Mouse (Mus musculus) monocyte, adult 5-6 weeks (primary cell): ENCODE measurements at regions not wholly inside any gene's neighbourhood (a gene's known extent, or its start where the extent isn't known, plus 50 kb on each side); places are given as distances from the start of the nearest gene placed in this dataset.

Experiments
- ATAC-seq: fragments of 153-309, 156-312 bp; replicated peaks from 2 replicates; pipeline ENCODE4 v1.8.0; 2017; ENCODE audit warnings: mild to moderate bottlenecking; ENCODE audit not compliant: low TSS enrichment, insufficient number of reproducible peaks, severe bottlenecking, poor library complexity, low FRiP score

DNA sequence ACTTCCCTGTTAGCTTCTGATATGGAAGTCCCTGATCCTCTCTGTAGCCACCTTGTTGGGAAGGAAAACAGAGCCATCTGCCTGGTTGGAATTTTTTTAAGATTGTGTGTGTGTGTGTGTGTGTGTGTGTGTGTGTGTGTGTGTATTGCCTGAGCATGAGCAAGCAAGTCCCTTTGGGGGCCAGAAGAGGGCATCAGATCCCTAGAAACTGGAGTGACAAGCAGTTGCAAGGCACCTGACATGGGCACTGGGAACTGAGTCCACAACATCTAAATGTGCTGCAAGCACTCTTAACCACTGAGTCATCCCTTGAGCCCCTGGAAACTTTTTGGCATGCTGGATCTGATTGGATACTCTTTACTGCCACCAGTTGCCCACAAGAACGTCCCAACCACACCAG lies 201.4 kb downstream of the Xxylt1 start:
- ATAC-seq = no peak

DNA sequence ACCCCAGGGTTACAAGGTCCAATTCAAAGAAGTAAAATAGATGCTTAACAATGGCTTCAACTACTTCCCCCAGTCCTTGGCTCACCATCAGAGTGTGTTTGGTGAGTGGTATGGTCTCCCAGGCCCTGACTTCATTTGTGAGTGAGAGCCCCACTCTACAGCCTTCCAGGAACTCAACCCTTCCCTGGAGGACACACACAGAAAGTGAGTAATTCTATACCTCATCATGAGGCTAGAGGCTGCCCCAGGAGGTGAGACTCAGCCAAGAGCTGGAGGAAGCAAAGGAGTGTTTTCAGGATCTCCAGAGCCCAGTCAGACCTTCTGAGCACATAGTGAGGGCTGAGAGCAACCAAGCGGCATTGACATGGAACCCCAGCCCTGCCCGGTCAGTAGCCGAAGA lies 200.6 kb downstream of the Xxylt1 start:
- ATAC-seq = no peak

DNA sequence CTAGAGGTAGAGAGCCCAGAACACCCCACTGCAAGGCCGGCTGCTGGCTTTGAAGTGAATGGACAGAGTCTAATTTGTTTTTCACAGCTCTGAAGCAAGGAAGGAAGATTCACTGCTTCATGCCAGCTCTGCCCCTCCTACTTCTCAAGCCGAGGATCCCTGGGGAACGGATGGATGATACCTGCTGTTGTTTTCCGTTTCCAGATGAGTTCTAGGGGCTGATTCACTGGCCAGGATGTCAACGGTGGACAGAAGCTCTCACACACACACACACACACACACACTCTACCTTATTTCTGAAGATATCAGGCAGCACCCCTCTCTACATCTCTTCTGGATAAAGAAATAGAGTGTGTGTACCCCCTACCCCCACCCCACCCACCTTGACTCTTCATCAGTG lies 200.0 kb downstream of the Xxylt1 start:
- ATAC-seq = no peak

DNA sequence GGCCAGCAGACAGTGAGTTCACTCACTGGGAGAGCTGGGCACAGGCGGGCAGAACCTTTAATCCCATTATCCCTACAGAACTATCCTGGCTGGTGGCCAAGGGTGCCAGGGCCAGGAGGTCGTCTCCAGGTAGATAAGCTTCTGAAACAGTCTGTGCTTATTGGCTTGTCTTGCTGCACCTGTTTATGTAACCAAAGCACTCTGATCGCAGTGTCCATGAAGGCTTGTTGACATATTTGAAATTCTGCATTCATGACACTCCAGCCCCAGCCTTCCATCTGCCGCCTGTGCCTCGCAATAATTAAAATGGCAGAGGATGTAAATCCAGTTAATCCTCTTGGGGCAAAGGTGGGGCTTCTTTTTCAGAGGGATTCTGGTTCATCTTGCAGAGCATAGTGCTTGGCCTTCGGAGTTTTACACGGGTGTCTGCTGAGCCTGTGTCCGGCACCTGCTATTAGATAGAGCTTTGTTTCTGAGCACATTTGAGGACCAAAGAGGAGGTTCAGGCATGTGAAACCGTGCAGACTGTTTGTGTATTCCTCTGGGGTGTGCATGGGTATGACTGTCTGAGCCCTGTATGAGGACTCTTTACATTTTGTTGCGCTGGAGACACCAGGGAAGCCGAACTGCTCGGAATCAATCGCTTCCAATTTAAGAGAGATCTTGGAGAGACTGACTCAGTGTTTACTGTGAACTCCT lies 197.6 kb downstream of the Xxylt1 start:
- ATAC-seq = no peak

DNA sequence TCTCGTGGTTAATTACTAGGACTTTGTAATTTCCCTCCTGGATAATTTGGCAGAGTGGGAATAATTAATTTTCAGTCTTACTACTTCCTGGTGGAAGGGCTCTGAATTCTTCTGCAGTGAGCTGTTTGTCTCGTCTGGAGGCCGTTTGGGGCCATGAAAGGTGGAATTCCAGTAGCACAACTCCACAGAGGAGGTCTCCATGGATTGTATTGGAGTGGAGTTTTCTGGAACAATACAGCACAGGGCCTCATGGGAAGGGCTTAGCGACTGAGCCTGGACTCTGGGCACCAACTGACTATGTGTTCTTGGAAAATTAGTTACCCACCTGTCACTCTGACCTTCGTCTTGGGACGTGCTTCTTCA lies 197.1 kb downstream of the Xxylt1 start:
- ATAC-seq = no peak

DNA sequence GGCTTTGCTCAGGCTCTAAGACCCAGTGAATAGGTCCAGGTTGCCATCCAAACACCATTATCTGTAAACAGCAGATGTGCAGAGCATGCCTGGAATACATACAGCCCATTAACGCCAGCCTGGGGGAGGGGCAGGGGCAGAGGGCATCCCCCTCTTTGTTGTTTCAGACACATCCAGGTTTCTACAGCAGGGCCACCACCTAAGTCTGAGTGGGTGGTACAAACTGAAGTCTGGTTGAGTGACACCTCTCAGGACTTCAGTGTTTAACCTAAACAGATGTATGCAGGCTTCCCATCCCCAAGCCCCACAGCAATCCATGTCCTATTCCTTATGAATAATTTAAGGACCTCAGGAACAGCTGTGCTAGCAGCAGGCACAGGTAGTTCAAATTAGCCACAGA lies 194.2 kb downstream of the Xxylt1 start:
- ATAC-seq = no peak

DNA sequence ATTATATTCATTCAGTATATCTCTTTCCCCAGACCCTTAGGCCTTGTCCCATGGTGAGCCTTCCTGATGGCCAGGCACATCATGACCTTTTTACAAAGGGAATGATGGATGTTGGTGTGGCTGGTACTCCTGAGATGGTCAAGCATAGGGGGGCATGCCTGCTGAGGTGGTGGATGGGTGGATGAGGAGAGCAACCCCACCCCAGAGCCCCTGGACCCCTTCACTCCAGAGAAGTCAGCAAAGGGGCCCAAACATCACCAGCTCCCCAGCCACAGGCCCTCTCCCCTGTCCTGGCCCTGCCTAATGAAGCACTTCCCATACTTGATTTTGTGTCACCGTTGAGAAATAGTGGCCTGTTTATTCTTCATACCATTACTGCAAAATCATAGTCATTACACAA lies 193.7 kb downstream of the Xxylt1 start:
- no peak for ATAC-seq

DNA sequence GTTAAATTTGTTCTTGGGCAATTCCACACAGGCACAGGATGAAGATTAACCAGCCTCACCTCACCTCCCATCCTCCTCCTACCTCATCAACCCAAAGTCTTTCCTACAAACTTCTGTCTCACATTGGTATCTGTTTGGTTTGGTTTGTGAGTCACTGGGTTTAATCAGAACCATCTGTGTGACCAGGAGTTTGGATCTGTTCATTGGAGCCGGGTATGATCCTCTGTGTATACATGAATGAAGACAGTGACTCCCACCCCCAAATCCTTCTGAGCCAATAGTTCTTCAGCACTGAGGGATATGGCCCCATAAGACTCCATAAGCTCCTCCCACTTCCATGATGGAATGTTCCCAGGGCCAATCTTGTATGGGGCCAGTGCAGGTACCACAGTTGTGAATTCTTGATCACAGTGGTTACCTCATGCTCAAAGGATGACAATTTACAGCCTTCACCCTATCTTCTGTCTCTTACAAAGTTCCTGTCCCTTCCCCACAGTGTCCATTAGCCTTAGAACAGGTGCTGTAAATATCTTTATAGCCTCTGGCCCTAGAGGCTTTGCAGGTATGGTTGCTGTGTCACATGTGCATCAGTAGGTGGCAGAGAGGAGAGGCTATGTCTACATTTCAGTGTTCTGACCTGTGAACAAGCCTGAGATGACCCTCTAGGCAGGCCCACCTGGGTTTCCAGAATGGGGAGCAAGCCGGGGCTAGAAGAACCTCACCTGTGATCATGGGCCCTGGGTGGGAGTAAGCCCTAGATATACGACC lies 192.5 kb downstream of the Xxylt1 start:
- ATAC-seq = no peak

DNA sequence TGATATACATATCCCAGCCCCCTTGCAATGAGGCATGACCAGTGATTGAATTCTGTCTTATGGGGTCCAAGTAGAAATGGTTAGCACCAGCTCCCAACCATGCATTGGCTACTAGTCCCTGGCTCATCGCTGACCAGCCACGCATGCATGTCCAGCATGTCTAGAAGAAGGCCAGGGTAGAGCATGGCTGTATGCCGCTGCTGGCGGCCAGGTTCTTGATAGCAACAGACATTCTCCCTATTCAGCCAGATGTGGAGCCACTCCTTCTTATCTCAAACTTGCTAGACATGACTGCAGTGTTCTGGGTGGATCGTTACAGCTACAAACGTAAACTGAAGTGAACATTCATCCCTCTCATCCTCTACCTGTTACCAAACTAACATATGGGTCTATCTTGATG lies 188.6 kb downstream of the Xxylt1 start:
- ATAC-seq = no peak

DNA sequence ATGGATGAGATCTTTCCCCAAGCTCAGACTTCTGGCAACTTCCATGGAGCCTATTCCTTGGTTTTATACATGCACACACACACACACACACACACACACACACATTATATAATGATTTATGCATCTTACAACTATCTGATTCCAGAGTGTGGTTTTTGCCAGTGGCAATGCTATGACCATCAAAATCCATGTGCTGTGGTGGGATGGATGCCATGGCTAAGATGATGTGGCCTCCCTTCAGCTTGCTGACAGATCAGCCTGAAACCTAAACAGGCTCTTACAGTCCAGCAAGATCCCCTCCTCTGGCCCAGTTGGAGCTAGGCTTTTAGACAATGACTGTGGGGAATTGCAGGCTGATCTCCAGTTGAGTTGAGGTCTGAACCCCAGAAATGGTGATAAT lies 187.1 kb downstream of the Xxylt1 start:
- no peak for ATAC-seq

DNA sequence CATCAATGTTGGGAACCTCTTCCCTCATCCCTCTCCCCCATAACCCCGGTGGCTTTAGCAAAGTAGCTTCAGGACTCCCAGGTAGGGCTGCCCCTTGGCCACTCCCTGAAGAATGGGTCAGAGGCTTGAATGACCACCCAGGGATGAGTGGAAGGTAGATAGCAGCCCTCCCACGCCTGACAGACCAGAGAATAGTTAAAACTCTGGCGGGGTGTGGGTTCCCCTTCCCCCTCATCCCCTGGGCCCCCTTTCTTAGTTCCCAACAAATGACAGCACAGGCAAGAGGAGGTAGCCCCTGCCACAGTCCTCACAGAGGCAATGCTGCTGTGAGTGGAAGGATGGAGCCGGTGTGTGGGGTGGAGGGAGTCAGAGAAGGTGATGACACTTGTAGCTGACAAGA lies 186.2 kb downstream of the Xxylt1 start:
- no peak for ATAC-seq

DNA sequence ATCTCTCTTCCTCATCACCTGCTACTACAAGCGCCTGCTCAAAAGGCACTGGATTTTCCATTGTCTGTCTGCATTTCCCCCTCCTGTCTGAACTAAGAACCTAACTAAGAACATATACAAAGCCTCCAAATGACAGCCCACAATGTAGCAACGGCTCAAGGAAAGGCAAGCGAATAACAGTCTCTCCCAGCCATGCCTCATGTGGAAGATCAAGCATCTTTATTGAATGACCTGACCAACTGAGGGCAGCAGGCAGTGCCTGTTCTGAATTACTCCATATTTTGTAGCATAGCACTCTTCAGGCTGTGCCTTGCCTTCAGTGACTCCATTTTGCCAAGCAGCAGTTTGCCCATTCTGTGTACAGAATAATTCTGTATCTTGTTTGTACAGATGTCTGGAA lies 183.9 kb downstream of the Xxylt1 start:
- no peak for ATAC-seq

DNA sequence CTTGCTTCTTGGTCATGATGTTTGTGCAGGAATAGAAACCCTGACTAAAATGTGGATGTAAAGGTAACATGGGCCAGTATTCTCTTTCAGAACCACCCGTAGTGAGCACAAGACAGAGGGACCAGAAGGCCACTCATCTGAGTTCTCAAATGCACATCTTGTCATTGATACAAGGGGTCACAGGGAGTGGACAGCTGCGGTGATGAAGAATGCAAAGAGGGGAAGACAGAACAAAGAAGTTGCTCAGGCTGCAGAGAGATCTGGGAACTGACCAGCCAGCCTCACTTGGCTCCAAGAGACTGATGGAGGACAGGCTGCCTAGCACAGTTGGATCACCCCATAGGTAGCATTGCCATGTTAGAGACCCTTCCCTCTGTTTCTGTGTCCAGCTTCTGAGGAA lies 181.1 kb downstream of the Xxylt1 start:
- no peak for ATAC-seq

DNA sequence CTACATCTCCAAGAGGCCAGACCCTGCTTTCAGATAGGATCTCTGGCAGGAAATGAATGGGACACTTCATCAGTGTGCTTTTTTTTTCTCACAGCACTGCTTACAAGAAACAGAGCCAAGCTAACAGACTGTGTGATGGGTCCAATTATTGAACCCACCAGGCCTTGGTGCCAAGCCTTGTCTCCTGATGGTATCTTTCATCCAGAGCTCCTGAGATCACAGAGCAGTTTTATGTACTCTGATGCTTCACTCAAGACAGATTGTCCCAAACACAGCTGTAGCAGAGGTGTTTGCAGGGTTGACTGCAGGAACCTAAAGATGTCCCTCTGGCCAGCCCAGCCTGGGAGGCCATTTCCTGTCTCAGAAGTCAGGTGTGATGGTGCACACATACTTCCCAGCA lies 179.9 kb downstream of the Xxylt1 start:
- no peak for ATAC-seq
